Mouse (Mus musculus): Measurements from ENCODE around the gene Opcml. TPM values are rescaled to one million over a fixed set of nuclear protein-coding genes. Genes with fewer than 3 reads are reported as not detected.

Opcml gene
- total RNA-seq, 2 experiments from 2014 or later = 280 to 284 TPM

DNA sequence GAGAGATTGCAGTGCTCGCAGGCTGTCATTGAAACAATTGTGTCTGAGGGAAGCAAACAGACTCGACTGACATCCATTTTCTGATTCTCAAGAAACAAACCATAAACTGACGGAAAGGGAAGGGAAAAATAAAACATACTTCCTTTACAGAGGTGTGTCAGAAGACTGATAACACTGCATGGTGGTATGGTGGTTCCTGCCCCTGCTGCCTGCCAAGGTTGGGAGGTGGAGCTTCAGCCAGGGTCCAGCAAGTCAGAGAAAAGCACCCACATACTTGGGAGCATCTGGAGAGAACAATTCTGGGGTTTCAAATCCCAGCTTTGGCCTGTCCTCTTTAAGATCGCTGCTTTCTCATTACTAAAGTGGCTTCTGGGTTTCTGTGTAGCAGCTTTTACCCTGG, 201.0 kb downstream of the Opcml start:
- intact Hi-C loops (cut with DNase I) = no loop called here
- DNase-seq = no peak

DNA sequence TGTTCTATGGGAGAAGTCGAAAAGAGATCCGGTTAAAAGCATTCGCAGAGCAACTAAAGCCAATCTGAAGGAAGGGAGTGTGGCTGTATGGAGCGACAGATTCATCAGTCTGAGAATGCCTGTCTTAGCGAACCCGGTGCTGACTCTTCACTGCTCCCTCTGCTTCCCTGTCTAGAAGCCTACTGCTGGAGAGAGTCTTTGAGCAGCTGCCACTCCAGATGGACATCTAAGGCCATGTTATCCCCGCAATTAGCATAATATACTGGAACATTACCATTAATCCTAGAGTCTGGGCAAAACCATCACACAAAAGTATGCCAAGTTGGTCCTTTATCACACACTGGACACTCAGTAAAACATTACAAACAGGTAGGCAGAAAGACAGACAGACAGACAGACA, 206.0 kb downstream of the Opcml start:
- DNase-seq = peak; percentile 24
- intact Hi-C loops (cut with DNase I) = no loop called here

DNA sequence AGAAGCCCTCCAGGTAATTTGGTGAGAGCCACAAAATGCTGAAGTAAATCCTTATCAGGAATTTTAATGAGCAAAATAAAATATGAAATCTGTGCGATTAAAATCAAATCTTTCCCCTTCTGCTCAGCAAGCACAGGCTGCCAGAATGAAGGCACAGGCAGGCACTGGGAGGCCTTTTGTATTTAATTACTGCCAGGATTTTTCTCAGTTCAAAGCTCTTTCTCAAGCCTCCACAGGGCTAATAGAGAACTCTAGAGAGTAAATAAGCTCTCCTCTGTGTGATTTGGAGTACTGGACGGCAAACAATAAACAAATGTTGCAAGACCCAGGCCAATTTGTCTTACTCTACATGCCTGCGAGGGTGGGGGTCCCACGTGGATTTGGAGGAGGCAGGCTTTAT, 208.2 kb downstream of the Opcml start:
- intact Hi-C loops (cut with DNase I) = no loop called here
- no peak for DNase-seq

DNA sequence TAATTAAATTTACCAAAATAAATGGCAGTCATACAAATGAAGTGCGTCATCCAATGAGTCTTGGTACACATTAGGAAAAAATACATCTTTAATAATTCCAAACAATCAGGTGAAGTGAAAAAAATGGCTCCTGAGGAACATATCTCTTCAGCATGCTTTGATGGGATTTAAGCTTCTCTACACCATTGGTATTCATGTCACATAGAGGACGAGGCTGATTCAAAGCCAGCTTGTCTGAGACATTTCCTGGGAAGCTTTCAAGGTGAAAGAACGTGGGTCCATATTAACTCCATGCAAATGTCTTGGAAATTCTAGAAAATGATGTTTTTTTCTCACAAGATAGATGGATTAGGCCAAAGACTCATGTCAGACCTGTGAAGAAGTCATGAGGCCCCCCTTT, 212.6 kb downstream of the Opcml start:
- intact Hi-C loops (cut with DNase I) = no loop called here
- DNase-seq = no peak

DNA sequence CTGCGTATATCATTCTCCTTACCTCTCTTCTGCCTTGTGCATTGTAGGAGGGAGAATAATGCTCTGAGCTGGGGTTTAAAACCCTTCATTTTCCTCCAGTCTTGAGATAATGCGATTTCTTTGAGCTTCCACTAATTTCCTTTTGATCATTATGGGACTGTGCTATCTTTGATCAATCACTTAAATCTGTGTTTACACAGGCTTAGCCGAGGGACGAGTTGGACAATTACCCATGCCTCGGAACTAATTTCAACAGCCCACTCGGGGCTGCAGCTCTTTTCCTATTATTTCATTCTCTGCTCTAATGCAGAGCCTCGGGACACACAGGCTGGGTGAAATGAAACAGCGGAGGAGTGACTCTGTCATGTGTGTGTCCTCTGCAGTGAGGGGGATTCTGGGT, 220.9 kb downstream of the Opcml start:
- intact Hi-C loops (cut with DNase I) = no loop called here
- DNase-seq = no peak

DNA sequence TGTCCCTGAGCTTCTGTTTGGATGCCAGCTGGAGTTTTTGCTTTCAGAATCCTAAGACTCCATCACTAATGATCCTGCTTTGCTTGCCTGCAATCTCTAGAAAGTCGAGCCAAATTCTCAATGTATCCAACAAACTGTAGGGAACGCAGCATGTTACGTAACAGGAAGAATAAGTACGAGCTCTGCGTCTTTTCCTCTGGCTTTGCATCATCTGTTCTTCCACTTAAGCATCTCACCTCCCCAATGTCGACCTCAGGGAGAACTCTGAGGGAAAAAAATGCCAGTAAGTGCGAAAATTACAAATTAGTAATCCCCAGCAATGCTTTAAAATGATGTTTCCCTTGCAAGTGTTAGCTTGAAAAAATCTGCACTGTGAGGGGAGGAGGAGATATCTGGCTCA, 222.1 kb downstream of the Opcml start:
- no peak for DNase-seq
- intact Hi-C loops (cut with DNase I) = no loop called here

DNA sequence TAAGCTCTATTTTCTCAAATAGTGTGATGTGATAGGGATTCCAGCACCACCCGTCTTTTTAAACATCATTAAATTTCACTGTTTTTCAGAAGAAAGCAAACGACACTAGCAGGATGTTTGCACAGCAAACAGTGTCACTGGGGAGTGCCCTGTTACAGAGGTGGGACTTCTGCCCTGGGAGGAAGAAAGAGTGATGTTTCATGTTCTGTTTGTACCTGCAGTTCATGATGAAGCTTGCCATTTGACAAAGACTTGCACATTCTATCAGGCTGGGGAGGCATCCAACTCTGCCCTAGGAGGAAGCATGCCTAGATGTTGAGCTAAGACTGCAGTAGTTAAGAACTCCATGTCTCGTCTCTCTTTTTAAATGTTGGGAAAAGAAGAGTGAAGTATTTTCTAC, 222.6 kb downstream of the Opcml start:
- DNase-seq = no peak
- intact Hi-C loops (cut with DNase I) = no loop called here

DNA sequence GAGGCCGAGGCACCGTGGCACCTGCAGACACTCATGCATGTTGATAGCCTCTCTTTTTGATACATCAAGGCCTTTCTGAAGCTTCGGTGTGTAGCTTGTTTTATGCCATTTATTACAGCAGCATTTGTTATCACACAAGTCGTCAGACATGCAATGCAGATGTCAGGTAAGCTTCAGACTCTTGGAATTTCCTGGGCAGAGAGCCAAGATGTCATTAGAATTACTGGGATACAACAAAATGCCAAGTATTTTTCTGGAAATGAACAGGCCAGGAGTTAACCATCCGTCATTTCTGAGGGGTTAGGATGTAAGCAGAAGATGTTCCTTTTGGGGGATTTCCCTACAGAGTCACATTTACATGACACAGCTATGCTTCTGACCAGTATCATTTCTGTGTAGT, 237.6 kb downstream of the Opcml start:
- no peak for DNase-seq
- intact Hi-C loops (cut with DNase I) = no loop called here

DNA sequence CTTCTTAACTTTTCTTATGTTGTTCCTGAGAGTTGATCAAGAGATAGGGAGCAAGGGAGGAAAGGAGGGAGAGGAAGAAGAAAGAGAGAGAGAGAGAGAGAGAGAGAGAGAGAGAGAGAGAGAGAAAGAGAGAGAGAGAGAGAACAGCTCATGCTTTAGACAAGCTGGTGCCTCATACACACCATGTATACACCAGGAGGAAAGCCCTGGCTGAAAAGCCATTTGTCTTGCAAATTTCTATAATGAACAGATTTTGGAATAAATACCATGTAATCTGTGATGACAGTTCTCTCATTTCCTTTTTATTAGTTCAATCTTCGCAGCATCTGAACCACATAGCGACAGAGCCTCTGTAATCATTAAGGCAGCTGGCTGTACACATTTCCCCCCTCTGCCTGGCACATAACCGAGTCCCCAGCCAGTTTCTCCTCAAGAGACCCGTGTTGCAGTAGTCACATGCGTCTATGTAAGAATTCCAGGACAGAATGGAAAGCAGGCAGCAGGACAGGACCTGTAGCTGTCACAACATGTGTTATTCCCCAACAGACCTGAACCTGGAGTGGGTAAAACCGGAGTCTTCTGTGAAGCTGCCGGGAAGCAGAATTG, 238.3 kb downstream of the Opcml start:
- intact Hi-C loops (cut with DNase I) = no loop called here
- DNase-seq = no peak

DNA sequence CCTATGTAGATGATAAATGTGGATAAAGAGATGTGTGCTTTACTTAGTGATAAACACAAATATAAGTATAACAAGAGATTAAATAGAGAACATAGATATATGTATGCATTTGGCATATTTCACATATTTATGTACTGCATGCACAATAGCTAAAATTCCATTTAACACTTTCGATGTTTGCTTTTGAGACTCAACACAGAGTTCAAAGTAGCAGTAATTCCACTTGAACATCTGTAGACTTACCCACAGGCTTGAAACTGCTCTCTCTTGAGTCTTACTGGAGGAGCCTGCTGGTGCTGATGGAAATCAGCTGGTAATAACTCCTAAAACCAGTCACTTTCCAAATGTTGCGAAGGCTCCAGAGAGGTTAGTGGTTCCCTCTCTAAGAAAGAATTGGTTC, 258.6 kb downstream of the Opcml start:
- DNase-seq = no peak
- intact Hi-C loops (cut with DNase I) = no loop called here

DNA sequence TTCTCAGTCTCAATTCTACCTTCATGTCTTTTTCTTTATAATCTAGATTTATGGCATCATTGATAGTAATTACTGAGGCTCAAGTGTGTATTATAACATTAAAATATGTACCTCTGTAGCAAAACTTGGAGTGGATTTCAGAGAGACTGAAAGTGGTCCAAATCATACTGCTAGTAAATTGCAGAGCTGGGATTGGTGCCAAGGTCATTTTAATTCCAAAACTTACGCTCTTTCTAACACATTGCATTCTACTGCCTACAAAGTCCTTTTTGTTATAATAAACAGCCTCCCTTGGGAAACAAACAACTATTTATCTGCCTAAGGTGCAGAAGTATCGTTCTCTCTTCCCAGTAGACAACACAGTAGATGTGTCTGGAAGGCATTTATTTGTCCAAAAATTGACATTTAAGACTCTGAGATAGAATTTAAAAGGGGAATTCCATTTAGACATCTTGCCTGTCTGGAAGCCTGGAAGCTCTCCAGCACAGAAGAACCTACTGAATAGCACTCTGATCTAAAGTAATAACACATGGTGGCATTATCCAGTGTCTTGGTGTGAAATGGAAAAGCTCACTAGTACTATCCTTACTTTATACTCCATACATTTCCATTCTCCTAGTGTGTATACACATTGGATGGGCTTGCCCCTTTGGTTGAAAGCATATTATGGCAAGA, 266.7 kb downstream of the Opcml start:
- intact Hi-C loops (cut with DNase I) = no loop called here
- peak; percentile 8 for DNase-seq

DNA sequence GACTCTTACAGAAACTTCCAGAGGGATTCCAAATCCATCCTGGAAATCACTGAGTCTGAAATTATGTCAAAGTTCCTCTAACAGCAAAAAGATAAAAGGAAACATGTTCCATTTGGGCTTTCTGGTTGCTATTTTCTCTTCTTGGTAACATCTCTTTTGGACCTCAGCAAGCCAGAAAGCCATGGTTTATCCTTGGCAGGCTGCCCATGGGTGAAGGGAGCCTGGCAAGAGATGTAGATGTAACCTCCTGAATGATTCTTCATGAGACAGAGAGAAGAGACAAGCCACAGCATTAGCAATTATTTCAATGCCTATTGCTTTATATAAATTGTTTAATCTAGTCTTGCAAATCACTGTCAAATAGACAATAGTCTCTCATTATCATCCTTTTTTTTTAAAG, 274.6 kb downstream of the Opcml start:
- peak; percentile 66 for DNase-seq
- intact Hi-C loops (cut with DNase I) = no loop called here

DNA sequence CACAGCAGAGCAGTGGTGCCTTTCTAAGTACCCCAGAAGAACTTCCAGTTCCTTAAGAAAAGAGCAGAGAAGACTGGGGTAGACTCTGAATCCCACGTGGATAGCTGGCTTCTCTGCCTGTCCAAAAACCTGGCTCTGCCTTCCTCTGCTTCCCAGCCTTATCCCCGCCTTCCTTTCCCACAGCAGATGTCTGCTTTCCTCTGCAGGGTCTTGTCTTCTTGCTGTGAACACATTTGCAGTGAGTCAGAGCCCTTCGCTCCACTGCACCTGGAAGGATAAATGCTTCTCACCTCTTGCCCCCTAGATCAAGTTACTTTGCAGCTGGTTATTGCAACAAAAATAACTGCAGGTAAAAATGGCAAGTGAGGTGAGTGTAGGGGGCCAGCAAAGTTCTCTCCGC, 290.1 kb downstream of the Opcml start:
- intact Hi-C loops (cut with DNase I) = loop anchor here (10.0 kb wide), 1 partner anchor 656 kb away; no protein-coding TSS in a partner anchor
- DNase-seq = no peak

DNA sequence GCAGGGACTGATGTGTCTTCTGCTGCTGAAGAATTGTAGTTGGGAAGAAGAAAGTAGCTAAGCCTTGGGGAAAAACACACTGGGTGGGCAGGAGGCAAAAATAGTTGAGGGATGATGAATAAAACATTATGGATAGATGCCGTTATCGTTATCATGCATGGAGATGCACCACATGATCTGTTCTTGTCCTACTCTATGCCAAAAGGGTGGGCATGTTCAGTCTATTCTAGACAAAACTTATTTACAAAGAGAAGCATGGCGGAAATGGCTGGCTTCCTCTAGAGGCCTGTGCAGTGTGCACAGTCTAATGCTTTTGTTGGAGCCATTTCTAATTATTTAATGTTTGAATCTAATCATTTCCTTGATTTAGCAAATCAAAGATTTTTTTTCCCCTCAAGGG, 293.2 kb downstream of the Opcml start:
- no peak for DNase-seq
- intact Hi-C loops (cut with DNase I) = loop anchor here (10.0 kb wide), 1 partner anchor 659 kb away; no protein-coding TSS in a partner anchor

DNA sequence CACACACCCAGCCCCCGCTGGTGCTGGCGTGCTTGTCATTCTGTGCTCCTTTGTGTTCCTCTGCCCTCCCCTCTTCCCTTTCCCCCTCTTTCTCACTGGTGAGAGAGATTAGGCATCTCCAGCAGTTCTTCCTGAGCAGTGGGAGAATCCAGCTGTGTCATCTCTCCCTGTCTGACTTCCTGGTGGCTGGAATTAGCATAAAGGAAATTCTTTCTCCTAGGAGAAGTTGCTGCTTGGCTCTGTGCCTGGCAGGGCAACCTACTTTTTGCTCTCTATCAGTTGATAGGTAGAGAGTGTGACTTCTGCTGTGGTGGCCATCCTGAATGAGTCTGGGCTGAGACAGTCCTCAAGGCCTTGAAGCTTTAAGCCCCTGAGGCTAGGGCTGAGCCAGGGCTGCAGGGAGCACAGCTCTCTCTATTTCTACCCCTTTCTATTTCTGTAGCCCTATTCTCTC, 293.7 kb downstream of the Opcml start:
- intact Hi-C loops (cut with DNase I) = loop anchor here (10.0 kb wide), 1 partner anchor 659 kb away; no protein-coding TSS in a partner anchor
- DNase-seq = peak; percentile 22

DNA sequence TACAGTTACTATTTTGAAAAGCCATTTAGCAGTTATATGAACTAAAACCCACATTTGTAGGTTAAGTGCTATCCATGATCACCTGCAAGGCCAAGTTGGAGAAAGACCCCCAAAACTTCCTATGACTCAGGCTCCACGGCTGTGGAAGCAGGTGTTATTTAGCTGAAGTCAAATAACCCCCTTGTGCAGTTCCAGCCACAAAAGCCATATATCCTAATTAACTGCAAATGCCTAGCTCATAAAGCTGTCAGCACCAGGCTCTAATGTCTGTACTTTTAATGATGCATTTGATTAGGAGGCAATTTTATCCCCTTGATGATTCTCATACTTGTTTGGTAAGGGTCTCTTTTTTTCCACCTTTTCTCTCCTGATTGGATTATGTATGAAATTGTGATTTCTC, 300.8 kb downstream of the Opcml start:
- no peak for DNase-seq
- intact Hi-C loops (cut with DNase I) = no loop called here

DNA sequence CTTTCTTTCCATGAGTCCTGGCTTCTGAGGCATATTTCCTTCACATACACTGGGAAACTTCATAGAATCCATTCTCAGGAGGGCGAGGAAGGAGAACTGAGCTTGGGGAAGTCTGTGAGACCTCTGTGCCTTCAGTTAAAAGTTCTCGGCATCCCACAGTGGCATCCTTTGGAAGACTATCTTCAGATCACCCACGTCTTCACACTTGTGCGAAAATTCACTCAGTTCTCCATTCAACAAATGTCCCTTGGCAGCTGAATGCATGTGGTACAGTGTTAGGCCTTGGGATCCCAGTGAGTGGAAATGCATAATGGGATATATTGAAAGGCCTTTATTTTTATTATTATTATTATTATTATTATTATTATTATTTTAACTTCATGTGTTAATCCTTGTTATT, 304.1 kb downstream of the Opcml start:
- no peak for DNase-seq
- intact Hi-C loops (cut with DNase I) = no loop called here

DNA sequence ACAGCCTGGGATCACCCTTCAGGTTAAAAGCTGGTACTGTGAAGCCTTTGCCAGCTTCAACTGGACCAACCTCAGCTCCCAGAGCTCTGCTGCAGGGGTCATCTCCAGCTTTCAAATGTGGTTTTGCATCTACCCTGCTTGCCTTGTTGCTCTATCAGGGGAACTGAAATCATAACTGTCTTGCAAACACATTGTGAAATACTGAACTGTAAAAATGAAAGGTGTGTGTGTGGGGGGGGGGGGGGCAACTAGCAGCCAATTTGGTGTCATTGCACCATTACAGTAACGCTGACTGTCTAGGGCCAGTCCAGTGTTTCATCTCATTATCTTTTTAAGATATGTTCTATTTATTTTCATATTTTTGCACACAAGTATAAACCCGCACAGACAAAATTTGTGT, 305.6 kb downstream of the Opcml start:
- DNase-seq = no peak
- intact Hi-C loops (cut with DNase I) = no loop called here

DNA sequence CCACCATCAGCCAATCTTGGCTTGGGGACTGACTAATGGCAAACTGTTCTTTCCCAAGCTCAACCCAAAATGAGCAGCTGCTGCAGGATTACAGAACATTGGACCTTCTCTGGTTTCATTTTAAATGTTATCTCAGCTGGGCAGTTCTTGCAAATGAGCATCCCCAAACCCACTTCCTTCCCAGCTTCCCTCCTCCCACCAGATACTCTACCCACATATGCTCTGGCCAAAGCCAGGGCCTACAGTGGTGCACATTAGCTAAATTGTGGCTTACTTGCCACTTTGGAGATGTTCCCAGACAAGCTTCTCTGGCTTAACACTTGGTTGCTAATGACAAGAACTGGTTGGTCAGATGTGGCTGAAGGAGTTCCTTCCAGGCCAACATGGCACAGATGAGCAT, 311.4 kb downstream of the Opcml start:
- peak; percentile 16 for DNase-seq
- intact Hi-C loops (cut with DNase I) = no loop called here

DNA sequence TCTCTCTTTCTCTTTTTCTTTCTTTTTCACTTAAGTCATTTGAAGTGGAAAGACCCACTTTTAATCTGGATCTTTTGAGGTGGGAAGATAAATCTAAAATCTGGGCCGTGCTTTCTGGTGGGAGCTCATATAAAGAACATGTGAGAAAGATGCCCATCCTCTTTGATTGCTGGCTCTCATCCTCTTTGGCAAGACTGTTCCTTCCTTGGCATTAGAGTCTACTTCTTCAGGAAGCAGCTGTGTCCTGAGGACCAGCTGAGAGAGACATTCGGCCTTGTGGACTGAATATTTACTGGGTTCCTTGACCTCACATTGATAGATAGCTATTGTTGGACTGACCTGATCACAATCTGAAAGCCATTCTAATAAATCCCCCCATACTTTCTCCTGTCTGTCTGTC, 331.3 kb downstream of the Opcml start:
- intact Hi-C loops (cut with DNase I) = no loop called here
- peak; percentile 16 for DNase-seq

DNA sequence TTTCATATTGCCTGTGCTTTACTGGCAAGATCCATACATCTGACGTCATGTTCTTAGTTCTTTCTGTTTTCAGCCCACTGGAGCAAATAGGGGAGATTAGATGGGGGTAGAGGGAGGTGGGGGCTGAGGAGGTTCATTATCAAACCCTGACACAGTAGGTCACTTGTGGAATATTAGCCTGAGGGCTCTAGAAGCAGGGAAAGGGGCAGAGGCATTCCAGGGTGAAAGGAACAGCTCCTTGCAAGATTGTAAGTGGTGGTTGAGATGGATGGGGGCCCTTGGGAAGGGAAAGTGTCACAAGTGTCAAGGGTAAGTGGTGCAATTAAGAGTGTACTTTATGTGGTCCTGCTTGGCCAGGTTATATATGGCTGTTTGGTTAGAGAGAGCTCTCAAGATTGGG, 338.2 kb downstream of the Opcml start:
- DNase-seq = no peak
- intact Hi-C loops (cut with DNase I) = no loop called here

DNA sequence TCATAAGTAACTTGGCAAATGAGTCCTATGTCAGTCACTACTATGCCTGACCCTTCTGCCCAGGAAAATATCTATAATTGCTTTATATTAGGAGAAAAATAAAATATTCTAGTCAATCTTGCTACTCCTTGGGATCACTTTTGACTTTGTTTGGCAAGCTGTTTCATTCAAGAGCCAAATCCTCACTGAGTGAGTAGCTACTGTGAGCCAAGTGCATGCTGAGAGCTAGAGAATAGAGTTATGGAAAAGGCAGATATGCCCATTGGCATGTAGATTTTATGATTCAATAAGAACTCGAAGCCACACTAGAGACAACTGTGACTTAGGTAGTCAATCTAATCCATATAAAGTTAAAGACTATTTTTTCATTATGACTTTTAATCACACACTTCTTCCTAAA, 340.9 kb downstream of the Opcml start:
- intact Hi-C loops (cut with DNase I) = no loop called here
- no peak for DNase-seq

DNA sequence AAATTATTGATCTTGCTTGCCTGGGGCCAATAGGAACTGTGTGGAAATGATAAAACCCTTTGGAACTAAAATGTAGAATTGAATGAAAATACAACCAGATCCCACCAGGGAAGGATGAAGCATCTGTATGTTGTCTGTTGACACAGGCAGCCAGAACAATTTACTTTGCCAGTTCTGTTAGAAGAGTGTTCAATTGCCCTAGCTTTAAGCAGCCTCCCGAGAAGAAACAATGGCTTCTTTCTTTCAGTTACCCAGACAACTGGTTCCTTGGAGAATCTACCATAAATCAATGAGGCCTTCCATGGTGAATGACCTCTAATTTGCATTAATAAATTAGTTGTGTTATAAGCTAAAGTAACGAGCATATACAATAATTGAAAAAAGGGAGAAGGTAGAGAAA, 346.0 kb downstream of the Opcml start:
- no peak for DNase-seq
- intact Hi-C loops (cut with DNase I) = no loop called here
